Mouse (Mus musculus) liver, embryonic 13.5 days (tissue): ENCODE data around the gene 2700049A03Rik. TPM values are rescaled to one million over a fixed set of nuclear protein-coding genes. Genes with fewer than 3 reads are reported as not detected.

Experiments
- ATAC-seq: fragments of 200-750 bp; cut with Nextera tagmentation; 2 replicates; pipeline ENCODE4 v1.8.0; 2017; ENCODE audit warnings: low read depth, mild to moderate bottlenecking, moderate number of reproducible peaks, moderate library complexity
- DNase-seq: peaks from one replicate; pipeline ENCODE4 v3.0.0; 2022
- H3K27ac ChIP-seq: fragments of 300-500 bp; sonication (generic); 2 replicates; pipeline ENCODE4 v1.5.1; 2015; ENCODE audit warnings: moderate library complexity, mild to moderate bottlenecking, inconsistent platforms
- H3K27me3 ChIP-seq: fragments of 300-500 bp; sonication (generic); 2 replicates; pipeline ENCODE4 v1.6.1; 2015; ENCODE audit warnings: mild to moderate bottlenecking, inconsistent platforms
- H3K36me3 ChIP-seq: fragments of 300-500 bp; sonication (generic); 2 replicates; pipeline ENCODE4 v1.6.1; 2015; ENCODE audit warnings: mild to moderate bottlenecking, inconsistent platforms
- H3K4me1 ChIP-seq: fragments of 300-500 bp; sonication (generic); replicated peaks from 2 replicates; pipeline ENCODE4 v1.6.1; 2015; ENCODE audit warnings: inconsistent platforms
- H3K4me2 ChIP-seq: fragments of 300-500 bp; sonication (generic); 2 replicates; pipeline ENCODE4 v1.6.1; 2015; ENCODE audit warnings: inconsistent platforms, mild to moderate bottlenecking, moderate library complexity
- H3K4me3 ChIP-seq: fragments of 300-500 bp; sonication (generic); replicated peaks from 2 replicates; pipeline ENCODE4 v1.5.1; 2015; ENCODE audit warnings: mild to moderate bottlenecking, inconsistent platforms
- H3K9ac ChIP-seq: fragments of 300-500 bp; sonication (generic); 2 replicates; pipeline ENCODE4 v1.6.1; 2015; ENCODE audit warnings: mild to moderate bottlenecking, inconsistent platforms
- H3K9me3 ChIP-seq: fragments of 300-500 bp; sonication (generic); replicated peaks from 2 replicates; pipeline ENCODE4 v1.6.1; 2016; ENCODE audit warnings: inconsistent platforms
- WGBS: fragments of 180-500 bp; shearing (Covaris S2); methylation state at CpG from one replicate; pipeline ENCODE4 v1.1.7; 2015; ENCODE audit not compliant: insufficient replicate concordance; 5-methylcytosine and 5-hydroxymethylcytosine counted together
- polyA plus RNA-seq: library from polyadenylated mRNA; unstranded; fragments of >200 nt; fragmentation: Nextera tagmentation; extraction: Ambion mirVana; gene quantifications from 2 replicates; pipeline ENCODE4 v1.2.1, GENCODE M21; 2015

Gene 2700049A03Rik
- polyA plus RNA-seq, 1 experiment from 2014 or later = 5.0 TPM

DNA sequence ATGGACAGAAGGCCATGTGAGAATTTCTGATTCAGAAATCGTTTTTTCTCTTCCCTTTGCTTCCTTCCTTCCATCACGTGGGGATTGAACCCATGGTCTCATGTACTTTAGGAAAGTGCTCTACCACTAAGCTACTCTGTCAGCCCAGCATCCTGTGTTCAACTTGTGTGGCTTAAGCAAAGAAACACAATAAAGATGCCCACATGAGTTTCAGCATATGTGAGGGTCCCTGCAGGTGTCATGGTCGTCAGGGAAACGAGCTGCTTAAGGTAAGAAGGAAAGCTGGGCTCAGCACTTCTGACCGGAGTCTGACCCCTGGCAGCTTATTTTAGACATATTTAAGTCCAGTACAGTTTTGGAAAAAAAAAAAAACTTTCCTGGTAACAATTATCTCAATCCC lies 134.5 kb downstream of the 2700049A03Rik start:
- WGBS = 59% methylated on average over 5 of the region's 5 CpGs
- Histone ChIP-seq H3K27me3 (no peaks in the 10 kb centered on the region), H3K4me1 (no peaks in the 10 kb centered on the region), H3K36me3 (no peaks in the 10 kb centered on the region), H3K4me3 (no peak overlapping the region), H3K9me3 (no peaks in the 10 kb centered on the region), H3K27ac (no peak overlapping the region), H3K4me2 (no peak overlapping the region), H3K9ac (no peak overlapping the region)
- DNase-seq (no peak), ATAC-seq (no peak)

GRCm38 (mm10) chr12:71274519-71275237 lies 138.0 kb downstream of the 2700049A03Rik start:
- H3K9ac ChIP-seq = no peak overlapping the region
- H3K27ac ChIP-seq = no peak overlapping the region
- H3K4me2 ChIP-seq = no peak overlapping the region
- no peak for DNase-seq
- no peaks in the 10 kb centered on the region for H3K9me3 ChIP-seq
- no peak overlapping the region for H3K4me3 ChIP-seq
- 77% methylated on average over 5 of the region's 5 CpGs for WGBS
- no peaks in the 10 kb centered on the region for H3K36me3 ChIP-seq
- H3K27me3 ChIP-seq = no peaks in the 10 kb centered on the region
- ATAC-seq = no peak
- no peaks in the 10 kb centered on the region for H3K4me1 ChIP-seq

GRCm38 (mm10) chr12:71275906-71276595 lies 139.4 kb downstream of the 2700049A03Rik start:
- Histone ChIP-seq H3K36me3 (no peaks in the 10 kb centered on the region), H3K27me3 (no peaks in the 10 kb centered on the region), H3K4me3 (no peak overlapping the region), H3K27ac (no peak overlapping the region), H3K9ac (no peak overlapping the region), H3K4me1 (no peaks in the 10 kb centered on the region), H3K9me3 (no peaks in the 10 kb centered on the region), H3K4me2 (no peak overlapping the region)
- DNase-seq = no peak
- no peak for ATAC-seq
- WGBS = 57% methylated on average over 8 of the region's 8 CpGs

GRCm38 (mm10) chr12:71279521-71280262 lies 143.0 kb downstream of the 2700049A03Rik start:
- no peaks in the 10 kb centered on the region for H3K4me1 ChIP-seq
- no peak overlapping the region for H3K27ac ChIP-seq
- H3K9me3 ChIP-seq = 0 out of 2 replicates have a peak, but pooled peaks cover 3% of the 10 kb centered on the region
- H3K36me3 ChIP-seq = no peaks in the 10 kb centered on the region
- WGBS = 65% methylated on average over 12 of the region's 12 CpGs
- H3K9ac ChIP-seq = no peak overlapping the region
- H3K4me3 ChIP-seq = no peak overlapping the region
- H3K27me3 ChIP-seq = no peaks in the 10 kb centered on the region
- H3K4me2 ChIP-seq = no peak overlapping the region
- DNase-seq (no peak), ATAC-seq (no peak)

DNA sequence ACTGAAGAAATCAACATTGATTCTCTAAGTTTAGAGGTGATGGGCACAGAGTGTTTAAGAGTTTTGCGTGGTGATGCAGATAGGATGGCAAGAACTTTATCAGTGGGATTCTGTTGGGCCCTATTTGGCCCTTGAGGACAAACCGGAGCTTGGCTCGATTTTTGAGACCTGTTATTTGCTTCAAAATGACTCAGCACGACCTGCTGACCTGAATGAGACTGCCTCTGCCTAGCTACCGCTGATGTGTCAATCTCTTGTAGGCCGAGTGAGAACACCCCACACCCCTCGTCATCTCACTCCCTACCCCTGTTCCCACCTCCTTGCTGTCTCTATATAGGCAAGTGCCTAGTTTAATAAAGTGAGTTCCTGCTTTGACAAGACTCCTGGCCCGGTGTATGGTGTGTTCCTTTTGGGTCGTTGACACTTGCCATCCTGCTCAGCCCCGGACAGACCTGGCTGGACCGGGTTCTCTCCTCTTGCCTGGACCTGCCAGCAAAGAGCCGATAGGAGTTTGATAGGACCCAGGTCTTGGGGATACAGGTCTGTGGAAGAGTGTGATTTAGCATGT lies 144.6 kb downstream of the 2700049A03Rik start:
- H3K9ac ChIP-seq = no peak overlapping the region
- no peak for ATAC-seq
- H3K27ac ChIP-seq = no peak overlapping the region
- no peak for DNase-seq
- 66% methylated on average over 12 of the region's 12 CpGs for WGBS
- H3K4me1 ChIP-seq = no peaks in the 10 kb centered on the region
- H3K27me3 ChIP-seq = no peaks in the 10 kb centered on the region
- H3K4me2 ChIP-seq = no peak overlapping the region
- no peaks in the 10 kb centered on the region for H3K36me3 ChIP-seq
- 0 out of 2 replicates have a peak, but pooled peaks cover 3% of the 10 kb centered on the region for H3K9me3 ChIP-seq
- H3K4me3 ChIP-seq = no peak overlapping the region

DNA sequence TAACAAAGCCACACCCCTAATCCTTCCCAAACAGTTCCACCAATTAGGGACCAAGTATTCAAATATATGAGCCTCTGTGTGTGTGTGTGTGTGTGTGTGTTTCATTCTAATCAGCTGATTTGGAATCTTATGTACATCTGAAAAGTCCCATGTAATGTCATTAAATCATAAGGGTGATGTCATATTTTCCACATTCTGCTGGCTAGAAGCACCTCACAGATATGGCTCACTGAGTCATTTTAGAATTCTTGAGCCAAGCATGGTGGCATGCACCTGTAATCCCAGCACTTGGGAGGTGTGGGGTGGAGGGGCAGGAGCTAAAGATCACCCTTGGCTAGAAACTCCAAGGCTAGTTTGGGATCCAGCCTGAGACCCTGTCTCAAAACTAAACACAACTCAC lies 148.8 kb downstream of the 2700049A03Rik start:
- Histone ChIP-seq H3K36me3 (no peaks in the 10 kb centered on the region), H3K9me3 (0 out of 2 replicates have a peak, but pooled peaks cover 3% of the 10 kb centered on the region), H3K27me3 (no peaks in the 10 kb centered on the region), H3K4me2 (no peak overlapping the region), H3K4me3 (no peak overlapping the region), H3K9ac (no peak overlapping the region), H3K4me1 (no peaks in the 10 kb centered on the region), H3K27ac (no peak overlapping the region)
- no peak for ATAC-seq
- DNase-seq = no peak

DNA sequence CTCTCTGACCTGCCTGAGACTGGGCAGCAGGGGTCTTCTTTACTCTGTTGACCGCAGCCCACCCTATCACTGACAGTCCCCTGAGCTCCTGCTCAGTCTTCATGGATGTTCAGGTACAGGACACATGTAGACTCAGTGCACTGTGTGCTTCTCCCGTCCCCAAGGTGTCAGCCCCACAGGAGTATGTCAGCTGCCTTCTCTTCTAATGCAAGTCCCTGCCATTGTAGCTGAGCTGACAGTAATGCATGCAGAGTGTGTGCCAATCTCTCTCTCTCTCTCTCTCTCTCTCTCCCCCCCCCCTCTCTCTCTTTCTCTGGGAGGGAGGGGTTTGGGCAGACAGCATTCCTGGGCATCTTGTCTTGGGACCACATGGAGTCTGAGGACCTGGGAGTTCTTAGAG lies 153.8 kb downstream of the 2700049A03Rik start:
- Histone ChIP-seq H3K36me3 (no peaks in the 10 kb centered on the region), H3K27me3 (no peaks in the 10 kb centered on the region), H3K27ac (no peak overlapping the region), H3K4me2 (no peak overlapping the region), H3K9ac (no peak overlapping the region), H3K4me1 (peaks cover 8% of the 10 kb centered on the region), H3K4me3 (no peak overlapping the region), H3K9me3 (no peaks in the 10 kb centered on the region)
- DNase-seq = no peak
- 45% methylated on average over 2 of the region's 2 CpGs for WGBS
- no peak for ATAC-seq

Other genes with a start within 250 kb of the 2700049A03Rik start
- gene Actr10, start 199.0 kb upstream of the 2700049A03Rik start, polyA plus RNA-seq = 131 and 147 TPM in 2 replicates
- 470 and 495 TPM in 2 replicates for gene Psma3, start 162.2 kb upstream of the 2700049A03Rik start, polyA plus RNA-seq
- gene Arid4a, start 120.9 kb upstream of the 2700049A03Rik start, polyA plus RNA-seq = 24.1 and 27.4 TPM in 2 replicates
- not detected in 2 replicates for gene Tomm20l, start 25.4 kb upstream of the 2700049A03Rik start, polyA plus RNA-seq
- gene Timm9, start 164 bp upstream of the 2700049A03Rik start, polyA plus RNA-seq = 65.8 and 74.5 TPM in 2 replicates
- 0.81 and 0.90 TPM in 2 replicates for gene Dact1, start 173.0 kb downstream of the 2700049A03Rik start, polyA plus RNA-seq